Mouse (Mus musculus) neural tube, embryonic 15.5 days (tissue): Measurements from ENCODE around the gene Fam229a. TPM values are rescaled to one million over a fixed set of nuclear protein-coding genes. Genes with fewer than 3 reads are reported as not detected.
"Not testable (repeated sequence)": the region's sequence is repeated elsewhere in the genome, so short reads cannot be mapped to it uniquely, and the experiment has no call there.

ENCODE experiments used
- ATAC-seq: fragments of 200-750 bp; cut with Nextera tagmentation; 2 replicates; pipeline ENCODE4 v1.8.0; 2017; ENCODE audit warnings: mild to moderate bottlenecking, moderate TSS enrichment, moderate library complexity; ENCODE audit not compliant: low FRiP score
- H3K27ac ChIP-seq: fragments of 300-500 bp; sonication (generic); replicated peaks from 2 replicates; pipeline ENCODE4 v1.5.1; 2015; ENCODE audit warnings: mild to moderate bottlenecking, inconsistent platforms
- H3K27me3 ChIP-seq: fragments of 300-500 bp; sonication (generic); replicated peaks from 2 replicates; pipeline ENCODE4 v1.6.1; 2015; ENCODE audit warnings: inconsistent platforms
- H3K36me3 ChIP-seq: fragments of 300-500 bp; sonication (generic); 2 replicates; pipeline ENCODE4 v1.6.1; 2015; ENCODE audit warnings: inconsistent platforms
- H3K4me1 ChIP-seq: fragments of 300-500 bp; sonication (generic); 2 replicates; pipeline ENCODE4 v1.6.1; 2015; ENCODE audit warnings: inconsistent platforms
- H3K4me2 ChIP-seq: fragments of 300-500 bp; sonication (generic); 2 replicates; pipeline ENCODE4 v1.6.1; 2015; ENCODE audit warnings: inconsistent platforms, mild to moderate bottlenecking, moderate library complexity
- H3K4me3 ChIP-seq: fragments of 300-500 bp; sonication (generic); replicated peaks from 2 replicates; pipeline ENCODE4 v1.5.1; 2015; ENCODE audit warnings: mild to moderate bottlenecking, inconsistent platforms
- H3K9ac ChIP-seq: fragments of 300-500 bp; sonication (generic); replicated peaks from 2 replicates; pipeline ENCODE4 v1.6.1; 2015; ENCODE audit warnings: mild to moderate bottlenecking, inconsistent platforms
- H3K9me3 ChIP-seq: fragments of 300-500 bp; sonication (generic); replicated peaks from 2 replicates; pipeline ENCODE4 v1.6.1; 2016; ENCODE audit warnings: inconsistent platforms
- WGBS: fragments of 180-500 bp; shearing (Covaris S2); methylation state at CpG from one replicate; pipeline ENCODE4 v1.1.7; 2015; ENCODE audit warnings: mixed read lengths; 5-methylcytosine and 5-hydroxymethylcytosine counted together
- polyA plus RNA-seq: library from polyadenylated mRNA; unstranded; fragments of >200 nt; fragmentation: Nextera tagmentation; extraction: Ambion mirVana; gene quantifications from 2 replicates; pipeline ENCODE4 v1.2.1, GENCODE M21; 2015

The Fam229a gene
- polyA plus RNA-seq, 1 experiment from 2014 or later: 0.38 TPM

DNA sequence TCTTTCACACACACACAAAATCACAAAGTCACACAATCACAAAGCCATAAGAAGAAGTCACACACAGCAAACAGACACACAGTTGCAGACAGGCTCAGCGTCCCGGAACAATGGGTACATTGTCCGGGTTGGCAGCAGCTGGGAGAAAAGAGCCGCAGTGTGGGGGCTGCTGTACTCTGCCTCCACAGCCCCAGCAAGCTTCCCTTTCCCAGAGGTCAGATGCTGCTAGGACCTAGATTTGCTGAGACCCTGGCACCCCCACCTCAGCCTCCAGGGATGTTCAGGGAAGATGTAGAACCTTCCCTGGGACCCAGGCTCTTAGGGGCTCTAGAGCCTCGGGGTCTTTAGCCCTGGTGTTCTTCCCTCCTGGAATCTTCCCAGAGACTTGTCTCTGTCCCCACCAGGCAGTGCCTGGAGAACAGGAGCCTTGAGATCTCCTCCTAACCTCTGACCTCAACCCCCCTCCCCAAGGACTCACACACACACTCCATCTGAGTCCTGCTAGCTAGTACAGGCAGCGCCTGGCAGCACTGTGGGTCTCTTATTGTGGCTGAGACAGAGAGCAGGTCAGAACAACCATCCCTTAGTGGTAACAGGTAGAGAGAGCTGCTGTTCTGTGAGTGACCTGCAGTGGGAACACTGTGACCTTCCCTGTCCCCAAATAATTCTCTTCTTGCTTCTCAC, 20.6 kb downstream of the Fam229a start:
- H3K27ac ChIP-seq: peak overlapping the region; percentile 72
- 20% methylated on average over 6 of the region's 6 CpGs for WGBS

DNA sequence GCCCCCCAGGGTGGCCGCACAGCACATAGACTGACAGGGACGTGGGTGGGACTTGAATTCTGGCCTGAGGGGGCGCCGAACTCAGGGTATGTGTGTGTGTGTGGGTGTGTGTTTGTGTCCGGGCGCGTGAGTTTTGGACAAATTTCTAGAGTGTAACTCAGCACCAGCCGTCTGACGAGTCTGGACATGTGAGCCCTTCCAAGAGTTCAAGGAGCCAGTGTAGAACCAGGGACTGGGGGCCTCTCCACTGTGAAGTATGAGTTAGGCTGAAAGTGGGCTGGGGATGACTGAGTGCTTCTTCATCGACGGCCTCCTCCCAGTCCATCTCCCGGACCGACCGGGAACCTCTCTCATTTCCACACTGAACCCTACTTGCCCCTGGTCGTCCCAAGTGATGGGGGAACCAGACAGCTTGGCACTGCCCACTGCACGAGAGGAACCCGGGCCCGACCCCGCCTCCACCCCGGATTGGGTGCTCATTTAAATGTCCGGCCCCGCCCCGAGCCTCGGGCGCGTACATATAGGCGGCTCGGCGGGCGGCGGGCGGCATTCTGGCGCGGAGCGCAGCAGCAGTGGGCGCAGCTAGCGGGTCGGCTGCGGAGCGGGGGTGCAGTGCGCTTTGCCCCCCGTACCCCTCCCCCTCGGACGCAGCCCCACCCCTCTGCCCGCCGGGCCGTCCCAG, 22.2 kb downstream of the Fam229a start, which contains the start of gene Marcksl1:
TSS of gene Marcksl1 (plus strand) at position 496 of the 682 bp plus-strand sequence.
- Histone ChIP-seq H3K4me1 (peaks cover 57% of the 10 kb centered on the region), H3K4me2 (peak within 1 kb of the TSS; percentile 85), H3K9me3 (no peaks in the 10 kb centered on the region), H3K36me3 (peaks cover 16% of the 10 kb centered on the region), H3K27ac (peak within 1 kb of the TSS; percentile 99), H3K27me3 (no peaks in the 10 kb centered on the region), H3K4me3 (peak within 1 kb of the TSS; percentile 99), H3K9ac (peak within 1 kb of the TSS; percentile 100)
- 7% methylated on average over 47 of the region's 47 CpGs for WGBS
- ATAC-seq: peak; percentile 90

More for the DNA sequence above, 20.6 kb downstream of the Fam229a start:
- H3K9ac ChIP-seq: no peak overlapping the region
- H3K36me3 ChIP-seq: peaks cover 2% of the 10 kb centered on the region
- H3K9me3 ChIP-seq: no peaks in the 10 kb centered on the region
- peaks cover 52% of the 10 kb centered on the region for H3K4me1 ChIP-seq
- no peak overlapping the region for H3K4me2 ChIP-seq
- ATAC-seq: no peak
- no peaks in the 10 kb centered on the region for H3K27me3 ChIP-seq
- H3K4me3 ChIP-seq: no peak overlapping the region

DNA sequence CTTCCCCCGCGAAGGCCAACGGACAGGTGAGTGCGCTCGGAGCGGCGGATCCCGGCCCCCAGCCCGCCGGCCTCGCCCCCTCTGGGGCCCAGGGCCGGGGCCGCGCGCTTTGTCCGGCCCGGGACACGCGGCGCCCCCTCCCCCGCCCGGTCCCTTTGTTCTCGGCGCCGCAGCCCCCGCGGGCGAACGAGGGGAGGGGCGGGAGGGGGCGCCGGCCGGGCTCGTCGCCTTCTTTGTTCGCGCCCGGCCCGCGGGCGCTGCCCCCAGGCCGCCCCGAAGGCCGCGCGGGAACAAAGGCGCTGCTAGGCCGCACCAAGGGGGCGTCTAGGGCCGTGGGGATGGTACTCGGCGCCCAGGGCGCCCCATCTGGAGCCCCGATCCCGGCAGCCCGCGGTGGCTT, 22.9 kb downstream of the Fam229a start:
- 0% methylated on average over 36 of the region's 57 CpGs for WGBS
- ATAC-seq: peak; percentile 43
- peak overlapping the region; percentile 85 for H3K4me2 ChIP-seq

DNA sequence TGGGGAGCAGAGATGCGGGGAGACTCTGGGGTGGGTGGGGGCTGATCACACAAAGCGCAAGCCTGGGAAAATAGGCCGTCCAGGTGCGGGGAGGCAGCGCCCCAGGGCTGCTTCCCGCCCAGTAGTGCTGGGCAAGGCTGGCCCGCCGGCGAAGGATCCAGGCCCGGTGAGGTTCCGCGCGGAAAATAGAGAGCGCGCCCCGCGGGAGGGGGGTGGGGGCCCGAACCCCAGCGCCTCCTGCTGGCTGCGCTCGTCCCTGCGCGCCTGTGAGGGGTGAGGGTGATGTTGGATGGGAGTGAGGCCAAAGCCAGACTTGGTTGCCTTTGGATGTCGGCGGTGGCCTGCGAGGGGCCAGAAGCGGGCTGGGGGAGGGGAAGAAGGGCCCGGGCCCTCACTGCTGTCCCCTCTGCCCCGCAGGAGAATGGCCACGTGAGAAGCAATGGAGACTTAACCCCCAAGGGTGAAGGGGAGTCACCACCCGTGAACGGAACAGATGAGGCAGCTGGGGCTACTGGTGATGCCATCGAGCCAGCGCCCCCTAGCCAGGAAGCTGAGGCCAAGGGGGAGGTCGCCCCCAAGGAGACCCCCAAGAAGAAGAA, 23.4 kb downstream of the Fam229a start:
- no peaks in the 10 kb centered on the region for H3K9me3 ChIP-seq
- peak overlapping the region; percentile 99 for H3K27ac ChIP-seq
- WGBS: 0% methylated on average over 34 of the region's 35 CpGs
- H3K9ac ChIP-seq: peak overlapping the region; percentile 100
- H3K27me3 ChIP-seq: no peaks in the 10 kb centered on the region
- ATAC-seq: peak; percentile 44
- peaks cover 23% of the 10 kb centered on the region for H3K36me3 ChIP-seq
- H3K4me3 ChIP-seq: peak overlapping the region; percentile 99
- H3K4me2 ChIP-seq: peak overlapping the region; percentile 85
- H3K4me1 ChIP-seq: peaks cover 49% of the 10 kb centered on the region

More for the DNA sequence above, 22.9 kb downstream of the Fam229a start:
- H3K27ac ChIP-seq: peak overlapping the region; percentile 99
- peaks cover 54% of the 10 kb centered on the region for H3K4me1 ChIP-seq
- H3K27me3 ChIP-seq: no peaks in the 10 kb centered on the region
- no peaks in the 10 kb centered on the region for H3K9me3 ChIP-seq
- H3K36me3 ChIP-seq: peaks cover 22% of the 10 kb centered on the region
- H3K9ac ChIP-seq: peak overlapping the region; percentile 100
- peak overlapping the region; percentile 99 for H3K4me3 ChIP-seq

DNA sequence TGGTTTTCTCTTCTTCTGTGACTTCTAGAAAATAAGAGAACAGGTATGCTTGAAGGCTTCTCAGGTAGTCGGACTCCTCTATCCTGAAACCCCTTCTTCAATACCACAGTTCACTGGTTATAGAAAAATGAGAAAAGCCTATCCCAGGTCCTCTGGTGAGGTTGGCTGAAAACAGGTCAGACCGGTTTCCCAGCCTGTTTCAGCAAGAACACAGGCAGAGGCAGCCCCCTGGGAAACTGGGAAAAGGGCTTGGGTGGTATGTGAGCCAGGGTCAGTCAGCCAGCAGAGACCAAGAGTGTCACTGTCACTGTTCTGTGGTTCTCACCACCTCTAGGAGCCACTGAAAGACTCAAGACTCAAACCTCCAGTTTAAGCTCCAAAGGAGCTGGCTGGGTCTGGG, 25.9 kb downstream of the Fam229a start:
- Histone ChIP-seq H3K4me2 (no peak overlapping the region), H3K4me1 (peaks cover 32% of the 10 kb centered on the region), H3K36me3 (peaks cover 39% of the 10 kb centered on the region), H3K9me3 (no peaks in the 10 kb centered on the region), H3K4me3 (no peak overlapping the region), H3K27ac (no peak overlapping the region), H3K27me3 (no peaks in the 10 kb centered on the region), H3K9ac (no peak overlapping the region)
- ATAC-seq: no peak
- 52% methylated on average over 2 of the region's 2 CpGs for WGBS

DNA sequence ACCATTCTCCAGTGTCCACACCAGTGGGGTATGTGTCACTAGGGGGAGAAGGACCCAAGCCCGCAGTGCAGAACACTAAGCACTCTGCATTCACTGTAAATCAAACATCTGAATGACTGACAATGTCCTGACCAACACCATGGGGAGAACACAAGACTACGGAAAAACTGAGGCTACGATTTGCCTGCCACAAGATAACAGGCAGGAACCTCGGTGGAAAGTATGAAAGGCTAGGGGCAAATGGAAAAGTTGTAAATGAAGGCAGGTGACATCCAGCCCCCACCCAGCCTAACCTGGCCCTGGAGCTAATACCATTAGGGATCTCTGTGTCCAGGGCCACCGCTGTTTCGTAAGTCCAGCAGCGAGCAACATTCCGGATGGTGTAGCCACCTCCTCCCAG, 27.5 kb downstream of the Fam229a start:
- H3K27ac ChIP-seq: no peak overlapping the region

DNA sequence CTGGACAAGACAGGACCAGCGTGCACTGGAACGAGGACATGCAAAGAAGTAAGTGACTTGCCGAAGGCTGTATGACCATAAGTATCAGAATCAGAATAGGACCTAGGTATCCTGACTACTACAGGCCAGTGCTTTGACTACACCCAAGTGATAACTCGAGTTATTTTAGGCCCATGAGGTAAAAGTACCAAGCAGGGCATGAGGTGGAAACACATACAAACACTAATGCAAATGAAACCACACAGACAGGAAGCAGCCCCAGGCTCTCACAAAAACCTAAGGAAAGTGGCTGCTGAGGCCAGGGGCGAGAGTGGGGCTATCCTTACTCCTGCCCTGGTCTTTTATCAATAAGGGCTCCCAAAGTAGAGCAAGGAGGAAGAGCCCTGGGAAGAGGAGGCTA, 34.3 kb downstream of the Fam229a start:
- no peaks in the 10 kb centered on the region for H3K27me3 ChIP-seq
- no peak for ATAC-seq
- no peak overlapping the region for H3K27ac ChIP-seq
- H3K36me3 ChIP-seq: peaks cover 59% of the 10 kb centered on the region
- no peaks in the 10 kb centered on the region for H3K9me3 ChIP-seq
- WGBS: 92% methylated on average over 5 of the region's 5 CpGs
- no peak overlapping the region for H3K4me3 ChIP-seq
- H3K9ac ChIP-seq: no peak overlapping the region
- H3K4me2 ChIP-seq: no peak overlapping the region
- H3K4me1 ChIP-seq: no peaks in the 10 kb centered on the region

More for the DNA sequence above, 27.5 kb downstream of the Fam229a start:
- Histone ChIP-seq H3K9ac (no peak overlapping the region), H3K9me3 (no peaks in the 10 kb centered on the region), H3K36me3 (peaks cover 55% of the 10 kb centered on the region), H3K4me3 (no peak overlapping the region), H3K4me2 (no peak overlapping the region), H3K4me1 (peaks cover 20% of the 10 kb centered on the region), H3K27me3 (no peaks in the 10 kb centered on the region)
- 90% methylated on average over 8 of the region's 8 CpGs for WGBS
- no peak for ATAC-seq

DNA sequence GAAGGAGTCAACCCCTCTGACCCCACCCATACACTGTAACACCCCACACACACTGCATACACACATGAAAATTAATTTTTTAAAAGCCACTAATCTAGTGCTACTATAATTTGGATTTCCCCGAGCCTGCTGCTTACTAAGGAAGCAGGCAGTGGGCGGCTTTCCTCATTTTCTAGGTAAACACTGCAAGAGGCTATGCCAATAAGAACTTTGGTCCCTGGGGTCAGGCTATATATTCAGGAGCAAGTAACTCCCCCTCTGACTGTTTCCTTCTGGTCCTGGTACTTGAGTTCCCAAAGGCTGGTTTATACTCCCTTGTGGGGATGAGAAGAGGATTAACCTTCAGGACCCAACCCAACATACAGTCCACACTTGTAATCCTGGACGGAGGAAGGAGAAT, 34.9 kb downstream of the Fam229a start:
- no peak for ATAC-seq
- Histone ChIP-seq H3K27me3 (no peaks in the 10 kb centered on the region), H3K9ac (no peak overlapping the region), H3K27ac (no peak overlapping the region), H3K4me2 (no peak overlapping the region), H3K4me1 (no peaks in the 10 kb centered on the region), H3K4me3 (no peak overlapping the region), H3K36me3 (peaks cover 60% of the 10 kb centered on the region), H3K9me3 (no peaks in the 10 kb centered on the region)
- 90% methylated on average over 3 of the region's 3 CpGs for WGBS

DNA sequence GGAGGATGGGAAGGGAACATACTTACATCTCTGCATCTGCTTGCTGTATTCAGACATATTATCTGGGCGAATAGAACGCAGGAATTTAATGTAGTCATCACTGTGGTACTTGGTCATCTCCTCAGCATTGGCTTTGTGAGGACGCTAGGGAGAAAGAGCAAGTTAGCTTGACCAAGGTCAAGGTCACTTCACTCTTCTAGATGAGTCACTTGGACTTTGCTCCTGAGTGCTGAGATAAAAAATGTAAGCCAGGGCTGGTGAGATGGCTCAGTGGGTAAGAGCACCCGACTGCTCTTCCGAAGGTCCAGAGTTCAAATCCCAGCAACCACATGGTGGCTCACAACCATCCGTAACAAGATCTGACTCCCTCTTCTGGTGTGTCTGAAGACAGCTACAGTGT, 37.9 kb downstream of the Fam229a start:
- not testable (repeated sequence) for ATAC-seq, H3K4me2 ChIP-seq, H3K9ac ChIP-seq, H3K27me3 ChIP-seq, H3K9me3 ChIP-seq, H3K4me3 ChIP-seq, H3K27ac ChIP-seq, H3K4me1 ChIP-seq
- H3K36me3 ChIP-seq: peaks cover 50% of the 10 kb centered on the region
- 96% methylated on average over 6 of the region's 6 CpGs for WGBS

DNA sequence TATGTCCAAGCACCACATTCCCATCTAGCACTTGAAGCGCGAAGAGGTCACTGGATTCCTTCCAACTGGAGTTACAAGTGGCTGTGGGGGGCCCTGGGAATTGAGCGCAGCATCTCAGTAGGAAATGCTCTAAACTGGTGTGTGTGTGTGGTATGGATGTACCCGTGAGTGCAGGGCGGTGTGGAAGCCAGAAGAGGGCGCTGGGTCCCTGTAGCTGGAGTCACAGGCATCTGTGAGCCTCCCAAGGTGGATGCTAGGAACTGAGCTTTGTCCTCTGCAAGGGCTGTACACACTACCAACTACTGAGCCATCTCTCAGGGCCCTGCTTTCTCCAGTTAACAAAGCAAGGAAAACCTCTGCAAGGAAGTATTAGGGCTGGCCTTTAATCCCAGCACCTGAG, 49.0 kb downstream of the Fam229a start:
- WGBS: 92% methylated on average over 6 of the region's 6 CpGs
- peaks cover 19% of the 10 kb centered on the region for H3K4me1 ChIP-seq
- H3K9me3 ChIP-seq: no peaks in the 10 kb centered on the region
- no peak overlapping the region for H3K27ac ChIP-seq
- H3K4me3 ChIP-seq: no peak overlapping the region
- no peak overlapping the region for H3K9ac ChIP-seq
- no peak overlapping the region for H3K4me2 ChIP-seq
- H3K36me3 ChIP-seq: no peaks in the 10 kb centered on the region; the same call in 1 of the 2 replicates
- no peak for ATAC-seq
- no peaks in the 10 kb centered on the region for H3K27me3 ChIP-seq
